Mouse (Mus musculus): ENCODE measurements around the gene Slx1b. TPM values are rescaled to one million over a fixed set of nuclear protein-coding genes. Genes with fewer than 3 reads are reported as not detected.

Slx1b gene
- polyA plus RNA-seq, 2 experiments from 2014 or later, result 9.7 to 10.0 TPM

DNA sequence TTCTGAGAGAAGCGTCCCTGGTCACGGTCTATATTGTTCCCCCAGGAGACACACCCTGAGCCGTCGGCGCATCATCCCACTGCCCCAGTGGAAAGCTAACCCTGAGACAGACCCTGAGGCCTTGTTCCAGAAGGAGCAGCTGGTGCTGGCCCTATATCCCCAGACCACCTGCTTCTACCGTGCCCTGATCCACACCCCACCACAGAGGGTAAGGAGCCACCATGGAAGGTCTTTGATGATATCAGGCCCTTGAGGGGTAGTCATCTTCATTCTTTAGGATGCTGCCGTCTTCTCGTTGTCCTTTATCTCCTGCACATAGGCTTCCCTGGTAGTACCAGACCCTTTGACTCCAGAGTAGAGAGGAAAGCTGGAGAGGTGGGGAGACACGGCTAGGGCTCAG, 23.5 kb downstream of the Slx1b start:
- no peak for ATAC-seq

DNA sequence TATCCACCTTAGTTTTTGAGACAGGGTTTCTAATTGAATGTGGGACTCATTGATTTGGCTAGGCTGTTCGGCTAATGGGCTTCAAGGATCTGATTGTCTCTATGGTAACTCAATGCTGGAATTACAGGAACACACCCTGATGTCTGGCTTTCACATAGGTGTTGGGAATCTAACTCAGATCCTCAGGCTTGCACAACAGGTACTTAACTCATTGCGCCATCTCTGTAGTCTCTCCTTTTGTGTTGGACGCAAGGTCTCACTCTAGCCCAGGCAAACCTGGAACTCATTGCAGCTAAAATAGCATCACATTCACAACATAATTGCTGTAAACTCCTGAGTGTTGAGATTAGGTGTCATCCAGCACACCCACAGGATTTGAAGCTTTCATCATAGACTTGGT, 25.4 kb downstream of the Slx1b start:
- no peak for ATAC-seq

DNA sequence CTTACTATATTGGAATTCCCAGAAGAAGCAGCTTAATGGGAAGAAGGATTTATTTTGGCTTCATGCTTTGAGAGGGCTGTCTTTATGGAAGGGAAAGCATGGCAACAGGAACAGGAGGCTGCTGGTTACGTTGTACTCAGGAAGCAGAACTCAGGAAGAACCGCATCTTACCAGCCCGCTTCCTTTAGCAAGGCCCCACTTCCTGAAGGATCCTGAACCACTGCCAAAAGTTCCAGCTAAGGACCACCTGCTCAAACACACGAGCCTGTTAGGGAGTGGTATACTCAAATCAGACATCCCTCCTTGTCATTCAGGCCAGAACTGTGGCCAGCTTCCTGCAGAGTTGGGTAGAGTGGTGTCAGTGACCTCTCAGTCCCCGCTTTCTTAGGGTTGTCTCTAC, 27.1 kb downstream of the Slx1b start:
- ATAC-seq, result no peak

DNA sequence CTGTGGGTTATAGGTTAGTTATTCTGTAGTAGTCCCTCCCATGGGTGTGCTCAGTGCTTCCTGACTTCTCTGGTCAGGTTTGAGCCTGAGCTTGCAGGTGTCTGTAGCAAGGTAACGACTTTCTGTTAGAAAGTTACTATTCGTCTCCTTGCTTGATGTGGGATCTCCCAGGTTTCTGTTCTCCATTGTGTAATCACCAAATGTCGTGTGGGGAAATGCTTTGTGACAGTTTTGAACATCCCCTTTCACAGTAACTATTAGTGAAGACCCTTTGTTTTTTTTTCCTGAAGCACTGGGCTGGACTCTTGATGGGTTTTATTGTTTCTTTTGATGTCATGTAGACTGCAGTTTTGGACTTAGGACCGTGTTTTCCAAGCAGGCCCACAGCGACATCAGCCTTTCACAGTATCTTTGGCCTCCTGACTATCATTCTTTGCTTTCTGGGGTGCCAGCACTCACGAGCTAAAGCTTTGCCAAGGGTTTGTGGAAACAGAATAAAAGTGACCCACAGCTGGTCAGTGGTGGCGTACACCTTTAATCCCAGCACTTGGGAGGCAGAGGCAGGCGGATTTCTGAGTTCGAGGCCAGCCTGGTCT, 28.0 kb downstream of the Slx1b start:
- no peak for ATAC-seq

DNA sequence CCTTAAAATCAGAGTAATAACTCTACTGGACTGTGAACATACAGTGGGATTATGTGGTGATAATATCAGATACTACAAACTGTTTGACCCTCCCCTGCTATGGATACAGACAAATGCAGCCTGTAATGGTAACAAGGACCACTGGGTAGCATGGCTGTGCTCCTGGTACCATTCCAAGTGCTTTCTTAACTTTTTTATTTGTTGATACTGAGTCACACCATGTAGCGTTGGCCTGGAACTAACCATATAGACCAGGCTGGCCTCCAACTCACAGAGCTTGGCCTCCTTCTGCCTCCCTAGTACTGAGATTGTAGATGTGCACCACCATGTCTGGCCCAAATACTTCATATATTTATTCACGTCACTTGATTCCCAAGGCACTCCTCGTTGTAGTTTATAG, 30.3 kb downstream of the Slx1b start:
- ATAC-seq, result no peak

DNA sequence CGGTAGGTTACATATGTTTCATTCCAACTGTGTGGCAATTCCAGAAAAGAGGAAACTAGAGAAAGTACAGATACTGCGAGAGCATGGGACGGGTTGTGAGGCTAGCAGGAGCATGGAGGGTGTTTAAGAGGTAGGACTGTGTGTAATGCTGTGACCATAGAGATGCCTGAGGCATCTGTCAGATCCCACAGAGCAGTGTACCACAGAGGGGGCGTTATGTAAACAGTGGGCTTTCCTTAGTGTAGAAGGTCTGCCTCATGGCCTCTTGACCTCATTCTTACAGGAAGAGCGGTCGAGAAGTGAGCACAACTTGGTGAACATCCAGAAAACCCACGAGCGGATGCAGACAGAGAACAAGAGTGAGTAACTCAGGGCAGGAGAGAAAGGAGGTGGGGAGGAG, 31.9 kb downstream of the Slx1b start:
- ATAC-seq, result no peak

DNA sequence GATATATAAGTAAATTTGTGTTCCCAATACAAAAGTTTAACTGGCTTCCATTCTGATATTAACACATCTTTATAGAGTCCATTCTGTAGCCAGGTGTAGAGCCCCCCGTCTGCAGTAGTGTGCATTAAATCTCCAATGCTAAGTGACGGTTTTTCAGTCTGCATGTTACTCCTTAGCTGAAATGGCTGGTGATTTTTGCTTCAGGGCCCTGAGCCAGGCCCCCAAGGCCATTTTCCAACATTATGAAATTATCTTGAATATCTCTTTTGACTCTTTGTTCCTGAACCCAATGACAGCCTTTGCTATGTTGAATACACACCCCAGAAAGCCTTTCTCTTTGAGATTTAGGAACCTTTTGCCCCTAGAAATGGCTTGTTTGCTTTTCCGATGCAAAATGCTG, 35.8 kb downstream of the Slx1b start:
- ATAC-seq, result no peak

DNA sequence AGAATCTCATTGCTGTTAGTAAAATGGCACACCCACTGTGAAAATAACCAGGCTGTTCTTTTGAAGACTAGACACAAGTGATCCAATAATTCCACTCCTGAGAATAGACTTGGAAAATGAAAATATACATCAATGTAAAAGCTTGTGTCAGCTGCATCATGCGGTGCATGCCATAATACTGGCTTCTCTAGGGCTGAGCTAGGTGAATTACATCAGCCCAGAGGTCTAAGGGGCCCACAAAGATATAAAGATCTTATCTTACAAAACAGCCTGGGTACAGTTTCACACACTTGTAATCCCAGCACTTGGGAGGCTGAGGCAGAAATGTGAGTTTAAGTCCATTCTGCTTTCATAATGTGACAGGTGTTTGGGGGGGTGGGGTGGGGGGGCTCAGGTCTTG, 38.1 kb downstream of the Slx1b start:
- ATAC-seq, result no peak

DNA sequence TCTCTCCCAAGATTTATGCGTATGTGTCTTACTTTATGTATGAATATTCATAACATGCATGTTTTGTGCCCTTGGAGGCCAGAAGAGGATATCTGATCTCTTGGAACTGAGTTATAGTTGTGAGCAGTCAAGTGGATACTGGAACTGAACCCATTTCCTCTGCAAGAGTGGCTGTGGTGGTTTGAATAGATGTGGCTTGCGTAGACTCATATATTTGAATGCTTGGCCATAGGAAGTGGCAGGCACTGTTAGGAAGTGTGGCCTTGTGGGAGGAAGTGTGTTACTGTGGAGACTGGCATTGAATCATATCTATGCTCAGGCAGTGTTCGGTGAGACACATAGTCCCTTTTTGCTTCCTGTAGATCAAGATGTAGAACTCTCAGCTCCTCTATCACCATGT, 39.9 kb downstream of the Slx1b start:
- peak; percentile 91 for ATAC-seq

DNA sequence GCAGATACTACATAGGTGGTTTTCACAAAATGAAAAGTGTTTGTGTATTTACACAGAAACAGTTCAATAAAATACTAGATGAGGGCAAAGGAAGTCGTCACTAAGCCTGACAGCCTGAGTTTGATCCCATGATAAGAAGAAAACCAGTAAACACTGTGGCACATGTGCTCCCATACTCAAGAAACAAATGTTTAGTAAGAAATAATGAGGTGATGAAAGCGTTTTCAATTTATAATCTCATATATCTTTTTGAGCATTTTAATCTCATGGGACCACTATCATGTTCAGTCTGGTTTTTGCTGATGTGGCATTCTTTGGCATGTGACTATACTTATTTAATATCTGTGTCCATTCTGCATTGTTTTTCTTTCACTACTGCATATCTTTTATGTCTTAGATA, 41.6 kb downstream of the Slx1b start:
- no peak for ATAC-seq

DNA sequence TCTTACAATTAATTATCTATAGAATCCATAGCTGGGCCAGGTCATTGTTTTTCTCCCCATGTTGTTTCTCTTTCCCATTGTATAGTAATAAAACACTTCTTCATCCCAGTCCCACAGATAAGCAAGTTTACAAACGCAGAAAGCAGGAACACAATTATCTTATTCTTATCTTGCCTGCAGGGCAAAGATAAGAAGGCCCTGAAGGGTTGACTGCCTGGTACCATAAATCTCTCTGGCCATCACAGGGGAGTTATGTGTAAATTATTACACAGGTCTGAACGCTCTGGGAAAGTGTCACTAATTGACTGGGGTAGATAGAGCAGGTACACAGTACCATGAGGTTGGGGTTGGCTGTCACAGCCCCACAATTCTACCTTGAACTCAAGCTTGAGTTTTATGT, 44.7 kb downstream of the Slx1b start:
- ATAC-seq, result no peak

DNA sequence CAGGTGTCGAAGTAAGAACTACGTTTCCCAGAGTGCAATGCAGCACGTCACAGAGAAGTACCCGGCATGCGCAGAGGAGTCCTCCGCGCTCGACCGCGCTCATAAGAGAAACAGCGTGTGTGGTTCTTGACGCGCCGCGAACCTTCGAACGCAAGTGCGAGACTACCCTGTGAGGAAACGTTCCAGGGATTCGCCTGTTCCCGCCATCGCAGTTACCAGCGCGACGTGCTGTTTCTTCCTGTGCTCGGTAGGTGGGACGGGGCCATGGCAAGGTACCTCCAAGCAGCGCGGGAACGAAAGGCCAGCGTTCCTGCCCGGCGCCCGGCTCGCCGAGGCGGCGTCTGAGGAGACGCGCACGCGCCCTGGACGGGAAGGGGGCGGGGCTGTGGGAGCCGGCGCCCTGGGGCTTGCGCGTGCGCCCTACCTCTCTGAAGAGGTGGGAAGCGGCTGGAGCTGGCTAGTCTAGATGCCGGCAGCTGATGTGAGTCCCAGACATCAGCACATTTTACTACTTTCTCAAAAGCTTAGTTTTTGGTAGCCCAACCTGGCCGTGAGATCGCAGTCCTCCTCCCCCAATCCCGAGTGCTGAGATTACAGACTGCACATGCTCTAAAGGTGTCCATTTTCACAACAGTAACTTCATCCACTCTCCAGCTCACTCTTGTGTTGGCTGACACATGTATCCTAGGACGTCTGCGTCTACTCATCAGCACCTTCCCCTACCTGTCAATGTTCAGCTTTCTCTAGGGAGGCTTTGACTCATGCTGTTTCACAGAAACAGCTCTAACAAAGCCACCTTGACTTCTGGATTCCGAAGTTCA, 46.1 kb downstream of the Slx1b start, which contains the start of gene Sgf29:
TSS of gene Sgf29 (plus strand) at position 79 of the 821 bp plus-strand sequence.
- ATAC-seq, result peak; percentile 91

DNA sequence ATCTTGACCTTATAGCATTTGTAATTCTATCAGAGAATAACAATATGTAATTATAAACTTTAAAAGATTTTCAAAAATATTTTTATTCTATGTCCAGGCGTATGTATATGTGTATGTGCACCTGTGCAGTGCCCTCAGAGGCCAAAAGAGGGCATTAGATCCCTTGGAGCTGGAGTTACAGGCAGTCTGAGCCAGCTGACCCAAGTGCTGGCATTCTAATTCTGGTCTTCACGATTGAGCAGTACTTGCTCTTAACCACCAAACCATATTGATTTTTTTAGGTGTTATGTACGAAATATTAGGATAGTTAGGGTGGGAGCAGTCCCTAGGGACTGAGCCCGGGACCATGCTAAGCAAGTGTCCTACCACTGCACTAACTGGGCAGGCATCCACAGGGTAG, 47.1 kb downstream of the Slx1b start:
- no peak for ATAC-seq

DNA sequence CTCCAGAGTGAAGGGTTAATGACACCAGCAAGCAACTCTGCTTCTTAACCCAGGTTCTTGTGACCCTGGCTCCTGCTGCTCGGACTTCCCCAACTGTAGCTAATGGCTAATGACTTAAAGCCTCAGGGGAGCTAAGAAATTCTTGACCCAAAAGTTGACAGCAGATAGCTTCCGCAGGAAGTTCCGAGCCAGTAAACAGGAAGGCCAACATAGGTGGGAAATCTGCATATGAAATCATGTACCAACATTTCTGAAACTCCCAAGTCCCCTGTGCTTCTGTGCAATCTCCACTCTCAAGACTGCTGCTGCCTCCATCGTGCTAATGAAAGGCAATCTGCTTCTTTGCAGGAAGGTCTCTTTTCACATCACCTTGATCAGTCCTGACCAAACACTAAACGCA, 49.9 kb downstream of the Slx1b start:
- ATAC-seq, result no peak

DNA sequence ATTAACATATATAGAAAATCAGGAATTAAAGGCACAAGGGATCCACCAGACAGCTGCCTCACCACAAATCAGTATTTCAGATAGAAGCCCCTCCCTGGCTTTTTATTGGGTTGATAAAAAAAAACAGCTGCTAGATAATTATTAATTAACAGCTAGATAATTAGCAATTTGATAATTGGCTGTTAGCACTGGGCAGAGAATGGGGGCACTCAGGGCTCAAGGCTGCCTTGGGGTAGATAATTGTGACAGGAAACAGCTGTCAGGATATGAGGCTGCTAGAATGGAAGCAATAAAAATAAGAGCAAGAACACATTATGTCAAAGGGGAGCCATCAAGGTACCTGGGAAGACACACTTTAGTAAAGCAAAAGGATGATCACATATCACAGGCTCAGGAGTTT, 50.7 kb downstream of the Slx1b start:
- ATAC-seq, result no peak

DNA sequence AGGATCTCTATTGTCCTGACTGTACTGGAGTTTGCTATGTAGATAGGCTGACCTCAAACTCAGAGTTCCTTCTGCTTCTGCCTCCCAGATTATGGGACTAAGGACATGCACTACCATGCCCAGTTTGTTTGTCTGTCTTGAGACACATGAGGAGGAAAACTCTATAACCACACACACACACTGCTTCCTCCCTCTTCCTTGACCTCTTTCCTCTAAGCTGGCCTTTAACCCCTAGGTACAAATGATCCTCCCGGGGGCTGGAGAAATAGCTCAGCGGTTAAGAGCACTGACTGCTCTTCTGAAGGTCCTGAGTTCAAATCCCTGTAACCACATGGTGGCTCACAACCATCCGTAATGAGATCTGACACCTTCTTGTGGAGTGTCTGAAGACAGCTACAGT, 51.2 kb downstream of the Slx1b start:
- ATAC-seq, result no peak

DNA sequence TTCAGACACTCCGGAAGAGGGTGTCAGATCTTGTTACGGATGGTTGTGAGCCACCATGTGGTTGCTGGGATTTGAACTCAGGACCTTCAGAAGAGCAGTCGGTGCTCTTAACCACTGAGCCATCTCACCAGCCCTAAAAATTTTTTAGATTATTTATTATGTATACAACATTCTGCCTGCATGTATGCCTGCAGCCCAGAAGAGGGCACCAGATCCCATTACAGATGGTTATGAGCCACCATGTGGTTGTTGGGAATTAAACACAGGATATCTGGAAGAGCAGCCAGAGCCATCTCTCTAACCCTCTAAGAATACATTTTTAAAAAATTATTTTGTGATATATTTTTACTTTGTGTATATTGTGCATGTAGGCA, 52.4 kb downstream of the Slx1b start:
- peak; percentile 46 for ATAC-seq

DNA sequence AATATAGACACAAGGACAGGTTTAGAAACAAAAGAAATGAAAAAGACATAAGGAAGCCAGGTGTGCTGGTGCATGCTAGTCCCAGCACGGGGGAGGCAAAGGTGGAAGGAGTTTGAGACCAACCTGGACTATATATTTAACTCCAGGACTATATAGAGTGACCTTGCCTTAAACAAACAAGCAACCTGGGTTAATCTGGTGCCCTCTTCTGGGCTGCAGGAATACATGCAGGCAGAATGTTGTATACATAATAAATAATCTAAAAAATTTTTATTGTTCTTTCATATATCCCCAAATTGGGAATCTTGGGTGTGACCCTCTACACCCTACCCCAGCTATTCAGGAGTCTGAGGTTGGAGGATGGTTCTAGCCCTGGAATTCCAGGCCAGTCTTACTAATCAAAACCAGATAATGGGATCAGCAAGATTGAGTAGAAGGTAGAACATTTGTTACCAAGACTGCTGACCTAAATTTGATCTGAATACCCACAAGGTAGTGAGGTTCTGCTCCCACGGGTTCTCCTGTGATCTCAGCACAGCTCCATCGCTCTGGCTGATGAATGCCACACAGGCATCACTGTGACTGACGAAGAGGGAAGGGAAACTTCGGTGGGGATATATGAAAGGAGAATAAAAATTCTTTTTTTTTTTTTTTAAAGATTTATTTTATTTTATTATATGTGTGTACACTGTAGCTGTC, 52.9 kb downstream of the Slx1b start:
- no peak for ATAC-seq

Other genes starting within 250 kb of the Slx1b start
- gene Atp2a1, start 232.7 kb downstream of the Slx1b start, polyA plus RNA-seq (2017; shearing (Covaris generic)), result under 1 TPM in 1 of 2 experiments, not detected in 1; 0.18 TPM
- gene Sh2b1, start 220.4 kb downstream of the Slx1b start, polyA plus RNA-seq (2017; shearing (Covaris generic)), result 10 to 100 TPM; 14.5 to 15.9 TPM
- 10 to 100 TPM; 71.2 to 78.9 TPM for gene Tufm, start 208.4 kb downstream of the Slx1b start, polyA plus RNA-seq (2017; shearing (Covaris generic))
- gene Atxn2l, start 192.3 kb downstream of the Slx1b start, polyA plus RNA-seq (2017; shearing (Covaris generic)), result 10 to 100 TPM; 14.7 to 18.8 TPM
- 100 to 1,000 TPM; 207 to 260 TPM for gene Eif3c, start 129.4 kb downstream of the Slx1b start, polyA plus RNA-seq (2017; shearing (Covaris generic))
- under 1 TPM; 0.80 to 0.98 TPM for gene Apobr, start 110.8 kb downstream of the Slx1b start, polyA plus RNA-seq (2017; shearing (Covaris generic))
- gene Cln3, start 110.0 kb downstream of the Slx1b start, polyA plus RNA-seq (2017; shearing (Covaris generic)), result 10 to 100 TPM; 42.7 to 46.2 TPM
- not detected for gene Il27, start 100.8 kb downstream of the Slx1b start, polyA plus RNA-seq (2017; shearing (Covaris generic))
- gene Nupr1, start 64.9 kb downstream of the Slx1b start, polyA plus RNA-seq (2017; shearing (Covaris generic)), result under 1 TPM in 1 of 2 experiments, not detected in 1; 0.54 TPM
- gene Sgf29, start 46.5 kb downstream of the Slx1b start, polyA plus RNA-seq (2017; shearing (Covaris generic)), result 100 to 1,000 TPM in 1 of 2 experiments, 10 to 100 TPM in 1; 73.9 to 103 TPM
- under 1 TPM in 1 of 2 experiments, not detected in 1; 0.42 TPM for gene Sult1a1, start 19.4 kb downstream of the Slx1b start, polyA plus RNA-seq (2017; shearing (Covaris generic))
- 100 to 1,000 TPM in 1 of 2 experiments, 10 to 100 TPM in 1; 90.0 to 201 TPM for gene Bola2, start 383 bp downstream of the Slx1b start, polyA plus RNA-seq (2017; shearing (Covaris generic))
- 1,000 to 10,000 TPM; 2,153 to 2,681 TPM for gene Coro1a, start 12.0 kb upstream of the Slx1b start, polyA plus RNA-seq (2017; shearing (Covaris generic))
- gene Mapk3, start 63.8 kb upstream of the Slx1b start, polyA plus RNA-seq (2017; shearing (Covaris generic)), result 10 to 100 TPM; 12.7 to 22.3 TPM
- gene Gdpd3, start 70.5 kb upstream of the Slx1b start, polyA plus RNA-seq (2017; shearing (Covaris generic)), result 100 to 1,000 TPM; 144 to 253 TPM
- 100 to 1,000 TPM; 101 to 105 TPM for gene Ypel3, start 81.2 kb upstream of the Slx1b start, polyA plus RNA-seq (2017; shearing (Covaris generic))
- 1 to 10 TPM; 2.7 to 2.8 TPM for gene Tbx6, start 85.7 kb upstream of the Slx1b start, polyA plus RNA-seq (2017; shearing (Covaris generic))
- 100 to 1,000 TPM; 133 to 149 TPM for gene Ppp4c, start 96.7 kb upstream of the Slx1b start, polyA plus RNA-seq (2017; shearing (Covaris generic))
- not detected for gene Fam57b, start 101.9 kb upstream of the Slx1b start, polyA plus RNA-seq (2017; shearing (Covaris generic))
- not detected for gene 4930451I11Rik, start 135.9 kb upstream of the Slx1b start, polyA plus RNA-seq (2017; shearing (Covaris generic))
- not detected for gene Doc2a, start 151.6 kb upstream of the Slx1b start, polyA plus RNA-seq (2017; shearing (Covaris generic))
- 10 to 100 TPM; 10.5 to 18.4 TPM for gene Hirip3, start 166.2 kb upstream of the Slx1b start, polyA plus RNA-seq (2017; shearing (Covaris generic))
- gene Ino80e, start 166.6 kb upstream of the Slx1b start, polyA plus RNA-seq (2017; shearing (Covaris generic)), result 10 to 100 TPM; 54.8 to 82.2 TPM
- gene Taok2, start 188.9 kb upstream of the Slx1b start, polyA plus RNA-seq (2017; shearing (Covaris generic)), result 10 to 100 TPM; 16.8 to 19.5 TPM
- gene Tmem219, start 227.1 kb upstream of the Slx1b start, polyA plus RNA-seq (2017; shearing (Covaris generic)), result 10 to 100 TPM; 43.7 to 56.1 TPM
- gene Kctd13, start 233.1 kb upstream of the Slx1b start, polyA plus RNA-seq (2017; shearing (Covaris generic)), result 1 to 10 TPM; 7.7 to 8.4 TPM